Mouse (Mus musculus) limb, embryonic 11.5 days (tissue): ENCODE results near the gene Cenpf. TPM values are rescaled to one million over a fixed set of nuclear protein-coding genes. Genes with fewer than 3 reads are reported as not detected.

ENCODE experiments used
- ATAC-seq: fragments of 200-750 bp; cut with Nextera tagmentation; 2 replicates; pipeline ENCODE4 v1.8.0; 2017; ENCODE audit warnings: low read depth; ENCODE audit not compliant: insufficient number of reproducible peaks, low FRiP score, low TSS enrichment
- DNase-seq: peaks from one replicate; pipeline ENCODE4 v3.0.0-alpha.2; 2015; ENCODE audit warnings: low spot score
- H3K27ac ChIP-seq: fragments of 300-500 bp; sonication (generic); replicated peaks from 2 replicates; pipeline ENCODE4 v1.5.1; 2014; ENCODE audit warnings: low read depth, mild to moderate bottlenecking, low read length
- H3K27me3 ChIP-seq: fragments of 300-500 bp; sonication (generic); 2 replicates; pipeline ENCODE4 v1.6.1; 2014; ENCODE audit warnings: mild to moderate bottlenecking, low read length, mixed read lengths; ENCODE audit not compliant: control insufficient read depth, insufficient read depth
- H3K36me3 ChIP-seq: fragments of 300-500 bp; sonication (generic); 2 replicates; pipeline ENCODE4 v1.6.1; 2014; ENCODE audit warnings: mild to moderate bottlenecking, low read length, moderate library complexity, mixed read lengths; ENCODE audit not compliant: control insufficient read depth, insufficient read depth
- H3K4me1 ChIP-seq: fragments of 300-500 bp; sonication (generic); 2 replicates; pipeline ENCODE4 v1.6.1; 2014; ENCODE audit warnings: low read length, mixed read lengths; ENCODE audit not compliant: control insufficient read depth, insufficient read depth
- H3K4me2 ChIP-seq: fragments of 300-500 bp; sonication (generic); 2 replicates; pipeline ENCODE4 v1.6.1; 2014; ENCODE audit warnings: low read depth, mild to moderate bottlenecking, moderate library complexity; ENCODE audit not compliant: severe bottlenecking
- H3K4me3 ChIP-seq: fragments of 300-500 bp; sonication (generic); 2 replicates; pipeline ENCODE4 v1.5.1; 2014; ENCODE audit warnings: low read depth, low read length
- H3K9ac ChIP-seq: fragments of 300-500 bp; sonication (generic); 2 replicates; pipeline ENCODE4 v1.6.1; 2014; ENCODE audit warnings: mild to moderate bottlenecking, low read length
- H3K9me3 ChIP-seq: fragments of 300-500 bp; sonication (generic); 2 replicates; pipeline ENCODE4 v1.6.1; 2016; ENCODE audit warnings: low read length; ENCODE audit not compliant: control insufficient read depth
- WGBS: fragments of 180-500 bp; shearing (Covaris S2); extraction: QIAGEN DNeasy Blood & Tissue Kit; methylation state at CpG from one replicate; pipeline ENCODE4 v1.1.7; 2014; 5-methylcytosine and 5-hydroxymethylcytosine counted together
- polyA plus RNA-seq: library from polyadenylated mRNA; unstranded; fragments of >200 nt; fragmentation: Nextera tagmentation; extraction: Ambion mirVana; gene quantifications from 2 replicates; pipeline ENCODE4 v1.2.1, GENCODE M21; 2014

The Cenpf gene
- polyA plus RNA-seq, 1 experiment from 2014 or later = 96.7 TPM

- H3K9ac ChIP-seq = no peak overlapping the region
Observed at GRCm38 (mm10) chr1:189718600-189718999, 30.7 kb upstream of the Cenpf start.

GRCm38 (mm10) chr1:189717546-189717945, 29.7 kb upstream of the Cenpf start:
- Histone ChIP-seq H3K36me3 (no peaks in the 10 kb centered on the region), H3K9me3 (no peaks in the 10 kb centered on the region; the same call in 1 of the 2 replicates), H3K27ac (no peak overlapping the region), H3K4me2 (no peak overlapping the region), H3K9ac (no peak overlapping the region), H3K4me3 (no peak overlapping the region), H3K4me1 (peaks cover 9% of the 10 kb centered on the region; the same call in 1 of the 2 replicates), H3K27me3 (no peaks in the 10 kb centered on the region)
- ATAC-seq = no peak
- no peak for DNase-seq
- WGBS = 87% methylated on average over 11 of the region's 11 CpGs

More at GRCm38 (mm10) chr1:189718600-189718999, 30.7 kb upstream of the Cenpf start:
- no peak overlapping the region for H3K27ac ChIP-seq
- DNase-seq (no peak), ATAC-seq (no peak)
- H3K9me3 ChIP-seq = no peaks in the 10 kb centered on the region; the same call in 1 of the 2 replicates
- WGBS = 79% methylated on average over 5 of the region's 5 CpGs
- no peaks in the 10 kb centered on the region for H3K27me3 ChIP-seq
- no peak overlapping the region for H3K4me3 ChIP-seq
- no peak overlapping the region for H3K4me2 ChIP-seq
- peaks cover 9% of the 10 kb centered on the region; the same call in 1 of the 2 replicates for H3K4me1 ChIP-seq
- H3K36me3 ChIP-seq = no peaks in the 10 kb centered on the region

- no peak overlapping the region for H3K9ac ChIP-seq
- no peak overlapping the region for H3K4me3 ChIP-seq
- no peak overlapping the region for H3K4me2 ChIP-seq
- DNase-seq (no peak), ATAC-seq (no peak)
- no peaks in the 10 kb centered on the region for H3K27me3 ChIP-seq
- no peaks in the 10 kb centered on the region for H3K36me3 ChIP-seq
- H3K27ac ChIP-seq = no peak overlapping the region
- WGBS = 57% methylated on average over 19 of the region's 19 CpGs
- H3K9me3 ChIP-seq = no peaks in the 10 kb centered on the region; the same call in 1 of the 2 replicates
- peaks cover 9% of the 10 kb centered on the region; the same call in 1 of the 2 replicates for H3K4me1 ChIP-seq
Observed at GRCm38 (mm10) chr1:189715915-189716797, 28.3 kb upstream of the Cenpf start.

GRCm38 (mm10) chr1:189709001-189709400, 21.1 kb upstream of the Cenpf start:
- H3K27me3 ChIP-seq = no peaks in the 10 kb centered on the region
- H3K9me3 ChIP-seq = no peaks in the 10 kb centered on the region
- H3K4me3 ChIP-seq = no peak overlapping the region
- no peaks in the 10 kb centered on the region for H3K36me3 ChIP-seq
- DNase-seq = no peak
- peaks cover 10% of the 10 kb centered on the region for H3K4me1 ChIP-seq
- no peak overlapping the region for H3K4me2 ChIP-seq
- H3K27ac ChIP-seq = no peak overlapping the region
- ATAC-seq = no peak
- no peak overlapping the region for H3K9ac ChIP-seq
- 62% methylated on average over 8 of the region's 8 CpGs for WGBS

GRCm38 (mm10) chr1:189707419-189707818, 19.5 kb upstream of the Cenpf start:
- Histone ChIP-seq H3K36me3 (no peaks in the 10 kb centered on the region), H3K9ac (no peak overlapping the region), H3K4me2 (no peak overlapping the region), H3K4me1 (peaks cover 11% of the 10 kb centered on the region), H3K27me3 (no peaks in the 10 kb centered on the region), H3K4me3 (no peak overlapping the region), H3K27ac (no peak overlapping the region; the same call in 1 of the 2 replicates), H3K9me3 (no peaks in the 10 kb centered on the region)
- WGBS = 30% methylated on average over 5 of the region's 5 CpGs
- DNase-seq (no peak), ATAC-seq (no peak)

GRCm38 (mm10) chr1:189707014-189707413, 19.1 kb upstream of the Cenpf start:
- H3K9ac ChIP-seq = no peak overlapping the region
- peaks cover 14% of the 10 kb centered on the region for H3K4me1 ChIP-seq
- H3K36me3 ChIP-seq = no peaks in the 10 kb centered on the region
- no peak overlapping the region for H3K4me3 ChIP-seq
- no peak for DNase-seq
- H3K4me2 ChIP-seq = no peak overlapping the region
- no peak for ATAC-seq
- no peaks in the 10 kb centered on the region for H3K9me3 ChIP-seq
- H3K27me3 ChIP-seq = no peaks in the 10 kb centered on the region
- no peak overlapping the region; the same call in 1 of the 2 replicates for H3K27ac ChIP-seq

GRCm38 (mm10) chr1:189706040-189706645, 18.3 kb upstream of the Cenpf start:
- DNase-seq = no peak
- Histone ChIP-seq H3K4me3 (no peak overlapping the region), H3K9me3 (no peaks in the 10 kb centered on the region), H3K9ac (no peak overlapping the region; the same call in 1 of the 2 replicates), H3K27me3 (no peaks in the 10 kb centered on the region), H3K36me3 (no peaks in the 10 kb centered on the region), H3K4me1 (peaks cover 15% of the 10 kb centered on the region), H3K27ac (no peak overlapping the region), H3K4me2 (no peak overlapping the region)
- no peak for ATAC-seq
- WGBS = 47% methylated on average over 12 of the region's 12 CpGs

GRCm38 (mm10) chr1:189703591-189703990, 15.7 kb upstream of the Cenpf start:
- H3K36me3 ChIP-seq = no peaks in the 10 kb centered on the region
- 77% methylated on average over 7 of the region's 7 CpGs for whole genome bisulfite sequencing
- no peak for ATAC-seq
- H3K9me3 ChIP-seq = no peaks in the 10 kb centered on the region
- no peaks in the 10 kb centered on the region for H3K27me3 ChIP-seq
- H3K27ac ChIP-seq = no peak overlapping the region
- H3K4me3 ChIP-seq = no peak overlapping the region
- no peak overlapping the region for H3K9ac ChIP-seq
- H3K4me1 ChIP-seq = peaks cover 14% of the 10 kb centered on the region
- no peak overlapping the region for H3K4me2 ChIP-seq
- DNase-seq = no peak
